Mouse (Mus musculus) hindbrain, embryonic 10.5 days (tissue): Measurements from ENCODE around the gene Dppa3. TPM values are rescaled to one million over a fixed set of nuclear protein-coding genes. Genes with fewer than 3 reads are reported as not detected.

Experiments
- DNase-seq: peaks from one replicate; pipeline ENCODE4 v3.0.0-alpha.2; 2017; ENCODE audit warnings: low spot score
- H3K27ac ChIP-seq: fragments of 300-500 bp; sonication (generic); 2 replicates; pipeline ENCODE4 v1.5.1; 2016; ENCODE audit warnings: mild to moderate bottlenecking, moderate library complexity
- H3K27me3 ChIP-seq: fragments of 300-500 bp; sonication (generic); 2 replicates; pipeline ENCODE4 v1.6.1; 2016; ENCODE audit warnings: mild to moderate bottlenecking; ENCODE audit not compliant: poor library complexity, insufficient read depth, severe bottlenecking
- H3K36me3 ChIP-seq: fragments of 300-500 bp; sonication (generic); 2 replicates; pipeline ENCODE4 v1.6.1; 2016; ENCODE audit warnings: mild to moderate bottlenecking, moderate library complexity
- H3K4me1 ChIP-seq: fragments of 300-500 bp; sonication (generic); replicated peaks from 2 replicates; pipeline ENCODE4 v1.6.1; 2016; ENCODE audit warnings: mild to moderate bottlenecking
- H3K4me3 ChIP-seq: fragments of 300-500 bp; sonication (generic); 2 replicates; pipeline ENCODE4 v1.5.1; 2016; ENCODE audit warnings: mild to moderate bottlenecking, moderate library complexity
- H3K9me3 ChIP-seq: fragments of 300-500 bp; sonication (generic); 2 replicates; pipeline ENCODE4 v1.6.1; 2016; ENCODE audit warnings: mild to moderate bottlenecking, moderate library complexity
- WGBS: fragments of 180-500 bp; shearing (Covaris S2); methylation state at CpG from one replicate; pipeline ENCODE4 v1.1.7; 2016; 5-methylcytosine and 5-hydroxymethylcytosine counted together
- polyA plus RNA-seq: library from polyadenylated mRNA; unstranded; fragments of >200 nt; fragmentation: Nextera tagmentation; extraction: Ambion mirVana; gene quantifications from 2 replicates; pipeline ENCODE4 v1.2.1, GENCODE M21; 2016

The Dppa3 gene
- polyA plus RNA-seq, result not detected in 2 replicates

DNA sequence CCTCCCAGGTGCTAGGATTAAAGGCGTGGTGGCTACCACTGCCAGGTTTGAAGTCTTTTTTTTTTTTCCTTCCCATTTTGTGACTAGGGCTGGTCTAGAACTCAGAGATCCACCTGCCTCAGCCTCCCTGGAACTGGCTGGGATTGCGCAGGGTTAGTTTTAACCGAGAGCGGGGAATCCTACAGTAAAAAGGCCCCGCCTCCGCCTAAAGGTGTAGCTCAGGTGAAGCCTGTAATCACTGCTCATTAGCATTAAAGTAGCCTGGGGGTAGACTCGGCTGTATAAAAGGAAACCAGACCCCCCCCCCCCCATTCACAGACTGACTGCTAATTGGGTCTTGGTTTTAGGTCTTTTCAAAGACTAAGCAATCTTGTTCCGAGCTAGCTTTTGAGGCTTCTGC, at the start of gene Dppa3:
Gene Dppa3, plus strand, starts transcription at position 301 of the 400 bp plus-strand sequence.
- H3K27me3 ChIP-seq, result peaks cover 8% of the 10 kb centered on the region
- no peak within 1 kb of the TSS for H3K4me3 ChIP-seq
- no peak for DNase-seq
- WGBS, result 88% methylated on average over 8 of the region's 8 CpGs
- no peak within 1 kb of the TSS for H3K27ac ChIP-seq
- no peaks in the 10 kb centered on the region for H3K4me1 ChIP-seq
- H3K9me3 ChIP-seq, result no peaks in the 10 kb centered on the region
- H3K36me3 ChIP-seq, result no peaks in the 10 kb centered on the region

DNA sequence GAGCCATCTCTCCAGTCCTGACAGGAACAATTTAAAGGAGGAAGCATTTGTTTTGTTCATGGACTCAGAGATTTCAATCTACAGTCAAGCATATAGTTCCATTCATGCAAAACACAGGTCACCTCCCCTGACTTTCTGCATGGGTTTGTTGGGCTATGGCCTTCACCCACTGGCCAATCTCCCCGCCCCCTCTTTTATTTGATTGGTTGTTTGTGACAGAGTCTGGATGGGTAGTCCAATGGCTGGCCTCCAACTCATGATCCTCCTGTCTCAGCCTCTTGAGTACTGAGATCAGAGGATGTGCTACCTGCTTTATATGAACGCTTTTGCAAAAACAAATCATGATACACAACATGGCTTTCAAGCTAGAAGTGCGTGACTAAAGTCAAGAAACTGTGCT, 49.2 kb upstream of the Dppa3 start:
- WGBS, result 94% methylated on average over 3 of the region's 3 CpGs
- Histone ChIP-seq H3K27ac (no peak overlapping the region), H3K9me3 (no peaks in the 10 kb centered on the region), H3K27me3 (no peaks in the 10 kb centered on the region), H3K36me3 (no peaks in the 10 kb centered on the region), H3K4me3 (no peak overlapping the region), H3K4me1 (no peaks in the 10 kb centered on the region)
- DNase-seq, result no peak

DNA sequence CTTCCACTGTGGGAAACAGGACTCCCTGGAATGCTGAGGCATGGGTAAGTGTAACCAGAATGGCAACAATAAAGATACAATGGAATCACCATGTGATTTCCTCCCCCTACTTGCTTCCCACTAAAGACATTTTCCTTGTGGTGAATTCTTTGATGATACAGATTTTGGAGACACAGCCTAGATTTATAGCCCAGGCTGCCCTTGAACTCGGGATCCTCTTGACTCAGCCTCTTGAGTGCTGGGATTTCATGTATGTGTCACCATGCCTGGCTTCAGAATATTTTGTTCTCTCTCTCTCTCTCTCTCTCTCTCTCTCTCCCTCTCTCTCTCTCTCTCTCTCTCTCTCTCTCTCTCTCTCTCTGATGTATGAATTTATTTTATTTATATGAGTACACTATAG, 47.1 kb upstream of the Dppa3 start:
- H3K27ac ChIP-seq, result no peak overlapping the region
- no peaks in the 10 kb centered on the region for H3K27me3 ChIP-seq
- WGBS, result 91% methylated on average over 1 of the region's 1 CpGs
- H3K36me3 ChIP-seq, result no peaks in the 10 kb centered on the region
- H3K9me3 ChIP-seq, result no peaks in the 10 kb centered on the region
- no peak for DNase-seq
- no peak overlapping the region for H3K4me3 ChIP-seq
- no peaks in the 10 kb centered on the region for H3K4me1 ChIP-seq

DNA sequence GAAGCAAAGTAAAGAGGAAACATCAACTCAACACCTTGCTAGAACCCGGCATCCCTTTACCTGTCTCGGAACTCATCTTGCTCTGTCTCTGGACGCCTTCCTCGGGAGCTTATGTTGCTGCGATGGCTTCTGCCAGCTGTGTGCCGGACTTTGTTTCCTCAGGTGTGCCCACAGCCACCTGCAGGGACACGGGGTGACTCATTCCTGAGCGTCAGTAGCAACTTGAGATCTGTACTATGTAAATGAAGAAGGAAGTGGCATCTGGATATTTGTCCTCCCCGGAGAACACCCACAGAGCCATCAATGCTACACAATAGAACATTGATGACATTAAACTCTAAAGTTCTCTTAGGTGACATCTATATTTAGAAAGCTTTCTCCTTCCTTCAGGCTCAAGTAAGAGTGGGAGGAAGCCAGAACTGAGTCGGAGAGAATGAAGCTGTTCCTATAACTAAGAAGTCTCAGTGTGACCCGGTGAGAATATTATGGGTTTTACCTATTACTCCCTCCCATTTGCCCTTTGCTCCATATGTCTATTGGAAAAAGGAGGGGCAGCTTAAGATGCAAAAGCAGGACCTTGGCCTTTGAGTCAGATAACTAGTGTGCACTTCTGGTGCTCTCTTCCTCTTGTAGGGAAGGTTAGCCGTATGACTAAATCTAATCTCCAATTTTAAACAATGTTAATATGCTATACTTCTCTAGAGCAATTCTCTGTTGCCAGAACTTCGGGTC, 35.0 kb upstream of the Dppa3 start:
- Histone ChIP-seq H3K36me3 (no peaks in the 10 kb centered on the region), H3K27me3 (no peaks in the 10 kb centered on the region), H3K4me3 (no peak overlapping the region), H3K4me1 (no peaks in the 10 kb centered on the region), H3K27ac (no peak overlapping the region), H3K9me3 (no peaks in the 10 kb centered on the region)
- WGBS, result 84% methylated on average over 13 of the region's 13 CpGs
- DNase-seq, result no peak

DNA sequence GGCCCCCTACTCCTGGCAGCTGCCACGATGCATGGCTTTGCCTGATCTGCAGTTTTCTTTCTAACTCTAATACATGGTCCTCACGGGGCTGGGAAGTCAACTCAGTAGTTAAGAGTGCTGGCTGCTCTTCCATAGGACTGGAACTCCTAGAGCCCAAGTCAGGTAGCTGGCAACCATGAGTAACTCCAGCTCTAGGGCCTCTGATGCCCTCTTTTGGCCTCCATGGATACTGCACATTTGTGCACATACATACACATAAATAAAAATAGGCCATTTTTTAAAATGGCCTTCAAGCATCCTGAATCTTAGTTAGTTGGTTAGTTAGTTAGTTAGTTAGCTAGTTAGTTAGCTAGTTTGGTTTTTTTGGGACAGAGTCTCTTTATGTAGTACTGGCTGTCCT, 33.3 kb upstream of the Dppa3 start:
- Histone ChIP-seq H3K4me1 (no peaks in the 10 kb centered on the region), H3K36me3 (no peaks in the 10 kb centered on the region), H3K4me3 (no peak overlapping the region), H3K27me3 (no peaks in the 10 kb centered on the region), H3K27ac (no peak overlapping the region), H3K9me3 (no peaks in the 10 kb centered on the region)
- 92% methylated on average over 2 of the region's 2 CpGs for WGBS
- DNase-seq, result no peak

DNA sequence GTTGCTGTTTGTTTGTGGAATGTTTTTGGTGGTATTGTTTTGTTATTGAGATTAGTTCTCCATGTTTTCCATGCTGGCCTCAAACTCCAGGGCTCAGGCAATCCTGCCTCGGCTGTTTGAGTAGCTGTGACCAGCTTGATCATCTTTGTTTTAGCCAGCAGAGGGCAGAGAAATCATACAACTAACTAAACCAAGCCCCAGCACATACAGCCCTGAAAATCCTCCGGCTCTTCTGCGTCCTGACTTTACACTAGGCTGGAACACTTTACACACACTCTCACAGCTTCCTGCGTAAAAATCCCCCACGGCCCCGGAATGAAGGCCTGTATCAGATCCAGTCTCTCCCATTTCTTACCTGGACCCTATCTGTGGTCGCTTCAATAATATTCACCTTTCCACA, 30.6 kb upstream of the Dppa3 start:
- H3K27me3 ChIP-seq, result no peaks in the 10 kb centered on the region
- H3K9me3 ChIP-seq, result no peaks in the 10 kb centered on the region
- H3K4me3 ChIP-seq, result no peak overlapping the region
- no peaks in the 10 kb centered on the region for H3K36me3 ChIP-seq
- no peak overlapping the region for H3K27ac ChIP-seq
- 38% methylated on average over 7 of the region's 7 CpGs for WGBS
- DNase-seq, result no peak
- no peaks in the 10 kb centered on the region for H3K4me1 ChIP-seq

DNA sequence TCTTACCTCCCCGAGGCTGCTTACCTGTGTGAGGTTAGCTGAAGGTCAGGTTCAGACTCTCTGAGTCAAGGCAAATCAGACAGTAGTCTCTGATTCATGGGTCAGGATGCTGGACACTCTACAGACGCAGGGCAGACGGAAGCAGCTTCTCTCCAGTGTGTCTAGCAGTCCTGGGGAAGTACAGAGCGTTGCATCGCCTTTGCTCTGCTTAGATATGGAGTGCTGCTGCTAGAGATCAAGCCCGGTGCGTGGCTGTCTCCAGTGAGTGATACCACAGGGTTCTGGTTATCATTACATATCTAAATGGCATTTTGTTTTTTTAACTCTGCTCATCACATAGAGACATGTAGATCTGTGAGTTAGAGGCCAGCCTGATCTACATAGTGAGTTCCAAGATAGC, 29.6 kb upstream of the Dppa3 start:
- H3K36me3 ChIP-seq, result no peaks in the 10 kb centered on the region
- H3K4me3 ChIP-seq, result no peak overlapping the region
- no peak overlapping the region for H3K27ac ChIP-seq
- no peaks in the 10 kb centered on the region for H3K4me1 ChIP-seq
- 87% methylated on average over 7 of the region's 7 CpGs for WGBS
- no peaks in the 10 kb centered on the region for H3K27me3 ChIP-seq
- DNase-seq, result no peak
- H3K9me3 ChIP-seq, result no peaks in the 10 kb centered on the region

DNA sequence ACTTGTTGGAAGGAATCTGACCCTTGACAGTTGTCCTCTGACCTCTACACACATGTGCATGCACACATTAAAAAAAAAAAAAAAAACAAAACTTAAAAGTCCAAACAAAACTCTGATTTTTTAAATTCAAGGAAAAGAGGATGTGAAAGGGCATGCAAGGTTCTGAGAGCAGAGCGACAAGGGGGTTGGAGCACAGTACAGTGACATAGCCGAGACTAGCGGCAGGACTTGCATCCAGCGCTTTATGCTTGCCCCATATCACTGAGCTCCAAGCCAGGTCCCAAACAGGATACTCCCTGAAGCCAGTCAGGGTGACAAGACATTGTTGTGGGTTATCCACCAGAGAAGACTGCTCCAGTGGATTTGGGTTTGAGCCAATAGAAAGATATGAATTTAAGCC, 28.2 kb upstream of the Dppa3 start:
- H3K4me1 ChIP-seq, result 0 out of 2 replicates have a peak, but pooled peaks cover 8% of the 10 kb centered on the region
- WGBS, result 97% methylated on average over 4 of the region's 4 CpGs
- DNase-seq, result no peak
- H3K27me3 ChIP-seq, result no peaks in the 10 kb centered on the region
- H3K27ac ChIP-seq, result no peak overlapping the region
- H3K4me3 ChIP-seq, result no peak overlapping the region
- no peaks in the 10 kb centered on the region for H3K9me3 ChIP-seq
- no peaks in the 10 kb centered on the region for H3K36me3 ChIP-seq

DNA sequence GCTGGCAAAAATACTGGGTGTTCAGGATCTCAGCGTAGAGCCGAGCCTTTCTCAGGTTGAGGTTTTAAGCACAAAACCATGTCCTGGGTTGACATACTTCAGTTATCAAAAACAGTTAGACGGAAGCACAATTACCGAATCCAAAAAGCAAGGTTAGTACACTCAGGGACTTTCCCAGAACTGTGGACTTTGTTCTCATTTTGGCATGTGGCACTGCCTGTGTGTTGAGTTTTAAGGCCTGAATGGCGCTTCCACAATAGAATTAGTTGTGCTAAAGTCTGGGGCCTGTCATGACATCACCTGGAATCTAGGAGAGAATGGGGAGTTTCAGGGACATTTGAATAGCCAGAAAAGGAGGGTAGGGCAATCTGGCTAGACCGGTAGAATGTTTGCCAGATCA, 27.8 kb upstream of the Dppa3 start:
- DNase-seq, result no peak
- WGBS, result 92% methylated on average over 6 of the region's 6 CpGs

DNA sequence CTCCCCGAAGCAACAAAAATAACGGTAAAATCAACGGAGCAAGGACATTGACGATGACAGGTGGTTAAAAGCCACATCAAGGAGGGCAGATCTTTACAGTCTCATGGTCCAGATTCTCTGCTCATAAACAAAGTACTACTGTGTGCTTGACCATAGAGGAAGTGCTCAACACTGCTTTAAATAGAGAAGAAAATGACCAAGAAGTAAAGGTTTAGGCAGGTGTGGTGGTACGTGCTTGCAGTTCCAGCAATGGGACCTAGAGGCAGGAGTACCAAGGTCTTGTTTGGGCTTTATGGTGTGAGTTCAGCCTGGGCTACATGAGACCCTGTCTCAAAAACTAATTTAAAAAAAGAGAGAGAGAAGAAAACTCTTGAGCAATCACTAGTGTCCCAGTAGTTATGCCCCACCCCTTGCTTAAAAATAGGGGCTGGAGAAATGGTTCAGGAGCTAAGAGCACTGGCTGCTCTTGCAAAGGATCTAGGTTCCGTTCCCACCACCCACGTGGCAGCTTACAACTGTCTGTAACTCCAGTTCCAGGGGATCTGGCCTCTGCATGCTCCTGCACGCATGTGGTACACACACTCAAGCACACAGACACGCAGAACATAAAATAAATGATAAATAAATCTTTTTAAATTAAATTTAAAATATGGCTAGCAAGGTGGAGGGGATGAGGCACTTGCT, 27.0 kb upstream of the Dppa3 start:
- 0 out of 2 replicates have a peak, but pooled peaks cover 8% of the 10 kb centered on the region for H3K4me1 ChIP-seq
- WGBS, result 92% methylated on average over 9 of the region's 9 CpGs
- H3K36me3 ChIP-seq, result no peaks in the 10 kb centered on the region
- no peaks in the 10 kb centered on the region for H3K27me3 ChIP-seq
- no peak for DNase-seq
- no peak overlapping the region for H3K27ac ChIP-seq
- no peak overlapping the region for H3K4me3 ChIP-seq
- no peaks in the 10 kb centered on the region for H3K9me3 ChIP-seq

More for the DNA sequence above, 27.8 kb upstream of the Dppa3 start:
- H3K9me3 ChIP-seq, result no peaks in the 10 kb centered on the region
- H3K4me3 ChIP-seq, result no peak overlapping the region
- no peaks in the 10 kb centered on the region for H3K27me3 ChIP-seq
- H3K27ac ChIP-seq, result no peak overlapping the region
- H3K36me3 ChIP-seq, result no peaks in the 10 kb centered on the region
- 0 out of 2 replicates have a peak, but pooled peaks cover 8% of the 10 kb centered on the region for H3K4me1 ChIP-seq

DNA sequence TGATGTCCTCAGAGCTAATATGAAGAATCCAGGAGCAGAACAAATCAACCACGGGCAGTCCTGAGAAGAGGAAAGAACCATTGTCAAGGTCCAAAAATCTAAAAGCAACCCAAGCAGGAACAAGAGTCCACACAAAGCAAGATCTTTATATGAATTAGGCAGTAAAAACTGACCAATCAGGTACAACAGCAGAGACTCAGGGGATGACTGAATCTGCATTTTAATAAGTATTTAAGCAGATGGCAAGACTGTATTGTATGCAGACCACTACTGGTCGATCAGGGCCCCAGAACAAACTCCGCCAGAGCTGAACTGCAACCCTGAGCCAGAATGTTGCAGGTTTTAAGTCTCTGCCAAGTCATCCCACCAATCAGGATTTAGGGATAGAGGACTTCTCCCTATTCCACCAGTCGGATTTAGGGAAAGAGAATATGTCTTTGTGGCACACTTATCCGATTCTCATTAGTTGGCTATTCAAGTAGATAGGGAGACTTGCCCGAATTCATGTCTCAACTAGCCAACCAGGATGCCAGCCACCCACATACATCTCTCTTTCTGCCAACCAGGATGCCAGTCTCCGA, 26.1 kb upstream of the Dppa3 start:
- Histone ChIP-seq H3K27me3 (no peaks in the 10 kb centered on the region), H3K9me3 (no peaks in the 10 kb centered on the region), H3K4me3 (no peak overlapping the region), H3K4me1 (0 out of 2 replicates have a peak, but pooled peaks cover 8% of the 10 kb centered on the region), H3K36me3 (no peaks in the 10 kb centered on the region), H3K27ac (no peak overlapping the region)
- no peak for DNase-seq
- 89% methylated on average over 7 of the region's 7 CpGs for WGBS

DNA sequence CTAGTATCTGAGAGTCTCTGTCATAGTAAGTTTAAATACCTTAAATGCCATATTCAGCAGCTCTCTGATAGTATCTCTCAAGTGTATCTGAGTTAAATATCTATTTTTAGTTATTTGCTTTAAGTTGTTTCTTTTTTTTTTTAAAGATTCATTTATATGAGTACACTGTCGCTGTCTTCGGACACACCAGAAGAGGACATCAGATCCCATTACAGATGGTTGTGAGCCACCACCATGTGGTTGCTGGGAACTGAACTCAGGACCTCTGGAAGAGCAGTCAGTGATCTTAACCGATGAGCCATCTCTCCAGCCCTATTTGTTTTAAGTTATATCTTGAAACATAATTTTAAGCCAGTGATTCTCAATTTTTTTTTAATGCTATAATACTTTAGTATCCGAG, 25.2 kb upstream of the Dppa3 start:
- no peak for DNase-seq
- Histone ChIP-seq H3K4me3 (no peak overlapping the region), H3K9me3 (no peaks in the 10 kb centered on the region), H3K4me1 (0 out of 2 replicates have a peak, but pooled peaks cover 8% of the 10 kb centered on the region), H3K27ac (no peak overlapping the region), H3K27me3 (no peaks in the 10 kb centered on the region), H3K36me3 (no peaks in the 10 kb centered on the region)
- WGBS, result 96% methylated on average over 4 of the region's 4 CpGs

DNA sequence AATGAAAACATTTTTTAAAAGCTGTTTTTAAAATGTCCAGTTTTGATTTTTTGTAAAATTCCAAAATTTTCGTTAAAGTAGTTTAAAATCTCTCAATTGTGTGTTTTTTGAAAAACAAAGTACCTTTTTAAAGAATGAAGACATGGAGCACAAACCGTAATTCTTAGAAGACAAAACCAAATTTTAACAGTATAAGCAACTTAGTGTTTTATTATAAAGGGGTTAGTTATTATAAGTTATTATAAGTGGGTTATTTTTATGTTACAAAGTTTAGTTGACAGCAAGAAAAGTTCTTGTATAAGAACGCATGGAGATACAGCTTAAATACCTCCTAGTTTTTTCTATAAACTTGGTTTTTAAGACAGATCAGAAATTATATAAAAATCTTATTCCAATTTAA, 24.6 kb upstream of the Dppa3 start:
- no peak for DNase-seq
- Histone ChIP-seq H3K9me3 (no peaks in the 10 kb centered on the region), H3K36me3 (no peaks in the 10 kb centered on the region), H3K27ac (no peak overlapping the region), H3K4me1 (0 out of 2 replicates have a peak, but pooled peaks cover 8% of the 10 kb centered on the region), H3K27me3 (no peaks in the 10 kb centered on the region), H3K4me3 (peak overlapping the region; percentile 56; the same call in 1 of the 2 replicates)
- 89% methylated on average over 3 of the region's 3 CpGs for WGBS
